Mouse (Mus musculus) brain, embryonic 14.5 days (tissue): ENCODE results near the gene Gm42791.

Source experiments
- CTCF ChIP-seq: fragments of 200-500 bp; IDR thresholded peaks from 2 replicates; pipeline ENCODE4 v1.5.1; 2012; ENCODE audit warnings: inconsistent platforms, mild to moderate bottlenecking, moderate library complexity, borderline replicate concordance; ENCODE audit not compliant: insufficient read depth, insufficient read length; ENCODE audit errors: extremely low read depth
- POLR2A ChIP-seq: fragments of 200-500 bp; IDR thresholded peaks from 2 replicates; pipeline ENCODE4 v1.6.1; 2012; ENCODE audit warnings: mild to moderate bottlenecking, inconsistent platforms, borderline replicate concordance; ENCODE audit not compliant: poor library complexity, insufficient read depth, insufficient read length, severe bottlenecking; ENCODE audit errors: extremely low read depth

- TF ChIP-seq CTCF (0 out of 2 replicates have a peak, but pooled peaks have one; percentile 8), POLR2A (no peak)
Observed at GRCm38 (mm10) chr5:148909057-148909395, 85.9 kb downstream of the Gm42791 start.
